Mouse (Mus musculus) limb, embryonic 12.5 days (tissue): ENCODE results near the gene Clip2. TPM values are rescaled to one million over a fixed set of nuclear protein-coding genes. Genes with fewer than 3 reads are reported as not detected.
"Not testable (repeated sequence)": the region's sequence is repeated elsewhere in the genome, so short reads cannot be mapped to it uniquely, and the experiment has no call there.

Experiments
- ATAC-seq: fragments of 200-750 bp; cut with Nextera tagmentation; 2 replicates; pipeline ENCODE4 v1.8.0; 2017; ENCODE audit warnings: low read depth, moderate TSS enrichment; ENCODE audit not compliant: insufficient number of reproducible peaks, insufficient read depth, low FRiP score, low TSS enrichment
- H3K27ac ChIP-seq: fragments of 300-500 bp; sonication (generic); 2 replicates; pipeline ENCODE4 v1.5.1; 2016; ENCODE audit warnings: mild to moderate bottlenecking, moderate library complexity
- H3K27me3 ChIP-seq: fragments of 300-500 bp; sonication (generic); 2 replicates; pipeline ENCODE4 v1.6.1; 2016; ENCODE audit warnings: mild to moderate bottlenecking, moderate library complexity
- H3K36me3 ChIP-seq: fragments of 300-500 bp; sonication (generic); 2 replicates; pipeline ENCODE4 v1.6.1; 2016; ENCODE audit warnings: mild to moderate bottlenecking, moderate library complexity
- H3K4me1 ChIP-seq: fragments of 300-500 bp; sonication (generic); replicated peaks from 2 replicates; pipeline ENCODE4 v1.6.1; 2016
- H3K4me2 ChIP-seq: fragments of 300-500 bp; sonication (generic); 2 replicates; pipeline ENCODE4 v1.6.1; 2016; ENCODE audit warnings: mild to moderate bottlenecking, moderate library complexity
- H3K4me3 ChIP-seq: fragments of 300-500 bp; sonication (generic); replicated peaks from 2 replicates; pipeline ENCODE4 v1.5.1; 2016; ENCODE audit warnings: mild to moderate bottlenecking
- H3K9ac ChIP-seq: fragments of 300-500 bp; sonication (generic); replicated peaks from 2 replicates; pipeline ENCODE4 v1.6.1; 2016; ENCODE audit warnings: mild to moderate bottlenecking, moderate library complexity
- H3K9me3 ChIP-seq: fragments of 300-500 bp; sonication (generic); 2 replicates; pipeline ENCODE4 v1.6.1; 2016; ENCODE audit warnings: mild to moderate bottlenecking, moderate library complexity
- WGBS: fragments of 180-500 bp; shearing (Covaris S2); methylation state at CpG from one replicate; pipeline ENCODE4 v1.1.7; 2016; 5-methylcytosine and 5-hydroxymethylcytosine counted together
- polyA plus RNA-seq: library from polyadenylated mRNA; unstranded; fragments of >200 nt; fragmentation: Nextera tagmentation; extraction: Ambion mirVana; gene quantifications from 2 replicates; pipeline ENCODE4 v1.2.1, GENCODE M21; 2016

Clip2 gene
- polyA plus RNA-seq, 1 experiment from 2014 or later = 6.6 TPM

GRCm38 (mm10) chr5:134456503-134456962 is 95.7 kb downstream of the Clip2 start, which contains the start of gene Gtf2ird1:
Gene Gtf2ird1, minus strand, starts transcription at chr5:134456716.
- H3K4me3 ChIP-seq = peak within 1 kb of the TSS; percentile 79
- H3K27ac ChIP-seq = peak within 1 kb of the TSS; percentile 94
- H3K9me3 ChIP-seq = 0 out of 2 replicates have a peak, but pooled peaks cover 3% of the 10 kb centered on the region
- ATAC-seq = peak; percentile 83
- WGBS = 1% methylated on average over 44 of the region's 44 CpGs
- H3K4me1 ChIP-seq = peaks cover 21% of the 10 kb centered on the region
- H3K36me3 ChIP-seq = peaks cover 18% of the 10 kb centered on the region
- no peaks in the 10 kb centered on the region for H3K27me3 ChIP-seq
- peak within 1 kb of the TSS; percentile 96 for H3K9ac ChIP-seq
- peak within 1 kb of the TSS; percentile 89 for H3K4me2 ChIP-seq

GRCm38 (mm10) chr5:134455914-134456423 is 96.3 kb downstream of the Clip2 start:
- no peaks in the 10 kb centered on the region for H3K27me3 ChIP-seq
- peak overlapping the region; percentile 94 for H3K27ac ChIP-seq
- H3K4me1 ChIP-seq = peaks cover 21% of the 10 kb centered on the region
- H3K9ac ChIP-seq = peak overlapping the region; percentile 96
- H3K36me3 ChIP-seq = peaks cover 23% of the 10 kb centered on the region
- H3K4me3 ChIP-seq = peak overlapping the region; percentile 79
- WGBS = under 1% methylated on average over 17 of the region's 17 CpGs
- 0 out of 2 replicates have a peak, but pooled peaks cover 4% of the 10 kb centered on the region for H3K9me3 ChIP-seq
- H3K4me2 ChIP-seq = peak overlapping the region; percentile 89
- ATAC-seq = peak; percentile 71

GRCm38 (mm10) chr5:134455186-134455895 is 96.9 kb downstream of the Clip2 start:
- peak; percentile 38; the same call in 1 of the 2 replicates for ATAC-seq

GRCm38 (mm10) chr5:134454421-134454820 is 97.8 kb downstream of the Clip2 start:
- H3K4me2 ChIP-seq = peak overlapping the region; percentile 89
- H3K27me3 ChIP-seq = no peaks in the 10 kb centered on the region
- peak overlapping the region; percentile 94 for H3K27ac ChIP-seq
- H3K36me3 ChIP-seq = peaks cover 24% of the 10 kb centered on the region
- 0 out of 2 replicates have a peak, but pooled peaks cover 4% of the 10 kb centered on the region for H3K9me3 ChIP-seq
- no peak for ATAC-seq
- H3K4me1 ChIP-seq = peaks cover 21% of the 10 kb centered on the region
- H3K4me3 ChIP-seq = peak overlapping the region; percentile 79
- H3K9ac ChIP-seq = peak overlapping the region; percentile 96; the same call in 1 of the 2 replicates
- WGBS = 64% methylated on average over 9 of the region's 9 CpGs

More at GRCm38 (mm10) chr5:134455186-134455895, 96.9 kb downstream of the Clip2 start:
- 0 out of 2 replicates have a peak, but pooled peaks cover 4% of the 10 kb centered on the region for H3K9me3 ChIP-seq
- no peaks in the 10 kb centered on the region for H3K27me3 ChIP-seq
- H3K4me1 ChIP-seq = peaks cover 21% of the 10 kb centered on the region
- peak overlapping the region; percentile 89 for H3K4me2 ChIP-seq
- peak overlapping the region; percentile 79 for H3K4me3 ChIP-seq
- H3K27ac ChIP-seq = peak overlapping the region; percentile 94
- peaks cover 24% of the 10 kb centered on the region for H3K36me3 ChIP-seq
- WGBS = 2% methylated on average over 21 of the region's 21 CpGs
- peak overlapping the region; percentile 96 for H3K9ac ChIP-seq

- Histone ChIP-seq H3K27ac (no peak overlapping the region), H3K9ac (no peak overlapping the region), H3K4me2 (peak overlapping the region; percentile 89; the same call in 1 of the 2 replicates), H3K9me3 (0 out of 2 replicates have a peak, but pooled peaks cover 4% of the 10 kb centered on the region), H3K4me3 (0 out of 2 replicates have a peak overlapping the region, but pooled peaks have one; percentile 79), H3K27me3 (no peaks in the 10 kb centered on the region), H3K36me3 (peaks cover 27% of the 10 kb centered on the region), H3K4me1 (peaks cover 21% of the 10 kb centered on the region)
- 25% methylated on average over 1 of the region's 1 CpGs for WGBS
- ATAC-seq = no peak
Measured at GRCm38 (mm10) chr5:134453577-134453976, 98.7 kb downstream of the Clip2 start.

GRCm38 (mm10) chr5:134446755-134447154 is 105.5 kb downstream of the Clip2 start:
- H3K27me3 ChIP-seq, ATAC-seq, H3K4me2 ChIP-seq, H3K9ac ChIP-seq, H3K4me3 ChIP-seq: not testable (repeated sequence)
- Histone ChIP-seq H3K36me3 (peaks cover 60% of the 10 kb centered on the region), H3K9me3 (peaks cover 12% of the 10 kb centered on the region; the same call in 1 of the 2 replicates), H3K4me1 (peaks cover 14% of the 10 kb centered on the region), H3K27ac (0 out of 2 replicates have a peak overlapping the region, but pooled peaks have one; percentile 75)
- 91% methylated on average over 4 of the region's 4 CpGs for WGBS

- peaks cover 9% of the 10 kb centered on the region; the same call in 1 of the 2 replicates for H3K9me3 ChIP-seq
- H3K36me3 ChIP-seq = peaks cover 58% of the 10 kb centered on the region
- no peak overlapping the region for H3K4me2 ChIP-seq
- 39% methylated on average over 10 of the region's 10 CpGs for WGBS
- peak overlapping the region; percentile 75 for H3K27ac ChIP-seq
- no peak for ATAC-seq
- H3K4me1 ChIP-seq = peaks cover 14% of the 10 kb centered on the region
- H3K9ac ChIP-seq = no peak overlapping the region; the same call in 1 of the 2 replicates
- no peak overlapping the region for H3K4me3 ChIP-seq
- H3K27me3 ChIP-seq = no peaks in the 10 kb centered on the region
Measured at GRCm38 (mm10) chr5:134445895-134446294, 106.3 kb downstream of the Clip2 start.

- Histone ChIP-seq H3K4me3 (no peak overlapping the region), H3K27ac (peak overlapping the region; percentile 75), H3K9ac (no peak overlapping the region; the same call in 1 of the 2 replicates), H3K4me2 (no peak overlapping the region), H3K36me3 (peaks cover 63% of the 10 kb centered on the region), H3K9me3 (peaks cover 9% of the 10 kb centered on the region; the same call in 1 of the 2 replicates), H3K27me3 (no peaks in the 10 kb centered on the region), H3K4me1 (peaks cover 15% of the 10 kb centered on the region)
- WGBS = 55% methylated on average over 10 of the region's 10 CpGs
- no peak for ATAC-seq
Measured at GRCm38 (mm10) chr5:134445208-134445831, 106.9 kb downstream of the Clip2 start.

GRCm38 (mm10) chr5:134444473-134444872 is 107.8 kb downstream of the Clip2 start:
- no peak overlapping the region for H3K4me3 ChIP-seq
- peaks cover 17% of the 10 kb centered on the region for H3K4me1 ChIP-seq
- WGBS = 93% methylated on average over 7 of the region's 7 CpGs
- ATAC-seq = no peak
- no peak overlapping the region for H3K9ac ChIP-seq
- no peak overlapping the region for H3K4me2 ChIP-seq
- peaks cover 9% of the 10 kb centered on the region; the same call in 1 of the 2 replicates for H3K9me3 ChIP-seq
- no peaks in the 10 kb centered on the region for H3K27me3 ChIP-seq
- peak overlapping the region; percentile 7; the same call in 1 of the 2 replicates for H3K27ac ChIP-seq
- H3K36me3 ChIP-seq = peaks cover 71% of the 10 kb centered on the region

- Histone ChIP-seq H3K4me2 (no peak overlapping the region), H3K9ac (no peak overlapping the region), H3K4me3 (no peak overlapping the region), H3K4me1 (peaks cover 29% of the 10 kb centered on the region), H3K27me3 (no peaks in the 10 kb centered on the region), H3K27ac (no peak overlapping the region), H3K36me3 (peaks cover 76% of the 10 kb centered on the region), H3K9me3 (peaks cover 9% of the 10 kb centered on the region; the same call in 1 of the 2 replicates)
- 94% methylated on average over 3 of the region's 3 CpGs for WGBS
- ATAC-seq = no peak
Measured at GRCm38 (mm10) chr5:134442066-134442465, 110.2 kb downstream of the Clip2 start.
